Mouse (Mus musculus) C2C12 (cell line): ENCODE results near the gene Car9. TPM values are rescaled to one million over a fixed set of nuclear protein-coding genes. Genes with fewer than 3 reads are reported as not detected.

ENCODE experiments used
- H3K27me3 ChIP-seq: one replicate; pipeline ENCODE4 v1.6.1; 2011; ENCODE audit not compliant: control insufficient read depth, insufficient read depth, insufficient read length
- H3K36me3 ChIP-seq: one replicate; pipeline ENCODE4 v1.6.1; 2011; ENCODE audit not compliant: control insufficient read depth, insufficient read depth
- H3K4me3 ChIP-seq: one replicate; pipeline ENCODE4 v1.5.1; 2011; ENCODE audit warnings: mild to moderate bottlenecking, control low read depth; ENCODE audit not compliant: poor library complexity, insufficient read depth, severe bottlenecking
- H3K79me2 ChIP-seq: one replicate; pipeline ENCODE4 v1.6.1; 2011; ENCODE audit not compliant: control insufficient read depth, insufficient read depth
- H3K79me3 ChIP-seq: one replicate; pipeline ENCODE4 v1.6.1; 2011; ENCODE audit warnings: low read depth, control low read depth
- H3ac ChIP-seq: one replicate; pipeline ENCODE3; 2011; ENCODE audit warnings: low read depth; ENCODE audit not compliant: control insufficient read depth, insufficient read length
- CEBPB ChIP-seq: IDR thresholded peaks from one replicate; pipeline ENCODE4 v1.6.1; 2011; ENCODE audit warnings: low read depth, mild to moderate bottlenecking, control low read depth, moderate library complexity
- CTCF ChIP-seq: IDR thresholded peaks from one replicate; pipeline ENCODE4 v1.5.1; 2011; ENCODE audit not compliant: control insufficient read depth, insufficient read depth, insufficient read length
- FOSL1 ChIP-seq: IDR thresholded peaks from one replicate; pipeline ENCODE4 v1.8.0; 2011; ENCODE audit warnings: mild to moderate bottlenecking, low read length; ENCODE audit not compliant: poor library complexity, insufficient read depth, severe bottlenecking
- MAX ChIP-seq: IDR thresholded peaks from one replicate; pipeline ENCODE4 v1.6.1; 2011; ENCODE audit warnings: mild to moderate bottlenecking, control low read depth
- MYOD1 ChIP-seq: IDR thresholded peaks from one replicate; pipeline ENCODE4 v1.6.1; 2011; ENCODE audit warnings: low read depth; ENCODE audit not compliant: control insufficient read depth, insufficient read length
- MYOG ChIP-seq: IDR thresholded peaks from one replicate; pipeline ENCODE4 v1.6.1; 2011; ENCODE audit not compliant: control insufficient read depth, insufficient read length; ENCODE audit errors: extremely low read depth
- USF1 ChIP-seq: IDR thresholded peaks from one replicate; pipeline ENCODE4 v1.6.1; 2011; ENCODE audit warnings: low read depth, mild to moderate bottlenecking, control low read depth, moderate library complexity
- polyA plus RNA-seq: library from polyadenylated mRNA; unstranded; fragments of >200 nt; fragmentation: generic; extraction: Trizol; gene quantifications from one replicate; pipeline ENCODE4 v1.2.1, GENCODE M21; 2012; ENCODE audit warnings: missing spikeins

Gene Car9
- polyA plus RNA-seq, 1 experiment, result 0.67 TPM

GRCm38 (mm10) chr4:43561997-43562768 lies 55.4 kb downstream of the Car9 start, which contains the start of the genes Creb3 and Tln1:
TSS of gene Creb3 (plus strand) at chr4:43562332.
TSS of gene Tln1 (minus strand) at chr4:43562691.
- H3K79me2 ChIP-seq, result peaks cover 62% of the 10 kb centered on the region
- peak within 1 kb of the TSS; percentile 86 for H3ac ChIP-seq
- H3K79me3 ChIP-seq, result peaks cover 43% of the 10 kb centered on the region
- H3K36me3 ChIP-seq, result peaks cover 27% of the 10 kb centered on the region
- H3K27me3 ChIP-seq, result no peaks in the 10 kb centered on the region
- TF ChIP-seq FOSL1, result no peak
- TF ChIP-seq MYOG, result no peak
- TF ChIP-seq CEBPB, result no peak
- no peak for TF ChIP-seq USF1
- no peak for TF ChIP-seq CTCF
- TF ChIP-seq MYOD1, result no peak
- TF ChIP-seq MAX, result no peak
- peak within 1 kb of the TSS; percentile 86 for H3K4me3 ChIP-seq

- no peaks in the 10 kb centered on the region for H3K27me3 ChIP-seq
- peak overlapping the region; percentile 86 for H3ac ChIP-seq
- H3K4me3 ChIP-seq, result peak overlapping the region; percentile 86
- peaks cover 33% of the 10 kb centered on the region for H3K36me3 ChIP-seq
- H3K79me2 ChIP-seq, result peaks cover 54% of the 10 kb centered on the region
- peaks cover 35% of the 10 kb centered on the region for H3K79me3 ChIP-seq
- TF ChIP-seq USF1, result no peak
- TF ChIP-seq FOSL1, result no peak
- no peak for TF ChIP-seq MAX
- TF ChIP-seq CTCF, result no peak
- TF ChIP-seq MYOG, result no peak
- TF ChIP-seq MYOD1, result no peak
Observed at GRCm38 (mm10) chr4:43562769-43563600, 56.2 kb downstream of the Car9 start.

Other genes with a start within 250 kb of the Car9 start
- 0.04 TPM for gene Atp8b5, start 239.8 kb upstream of the Car9 start, polyA plus RNA-seq
- 18.8 TPM for gene Rusc2, start 125.0 kb upstream of the Car9 start, polyA plus RNA-seq
- 0.06 TPM for gene Fam166b, start 77.8 kb upstream of the Car9 start, polyA plus RNA-seq
- 28.9 TPM for gene Tesk1, start 65.0 kb upstream of the Car9 start, polyA plus RNA-seq
- 1.5 TPM for gene Cd72, start 52.3 kb upstream of the Car9 start, polyA plus RNA-seq
- not detected for gene Sit1, start 23.2 kb upstream of the Car9 start, polyA plus RNA-seq
- gene Ccdc107, start 14.1 kb upstream of the Car9 start, polyA plus RNA-seq, result 58.9 TPM
- 11.7 TPM for gene Arhgef39, start 7.3 kb upstream of the Car9 start, polyA plus RNA-seq
- gene Tpm2, start 16.8 kb downstream of the Car9 start, polyA plus RNA-seq, result 622 TPM
- 52.4 TPM for gene Creb3, start 55.4 kb downstream of the Car9 start, polyA plus RNA-seq
- 158 TPM for gene Tln1, start 55.7 kb downstream of the Car9 start, polyA plus RNA-seq
- 22.6 TPM for gene Rgp1, start 71.7 kb downstream of the Car9 start, polyA plus RNA-seq
- 6.0 TPM for gene Gba2, start 71.9 kb downstream of the Car9 start, polyA plus RNA-seq
- not detected for gene Msmp, start 77.5 kb downstream of the Car9 start, polyA plus RNA-seq
- gene Npr2, start 125.0 kb downstream of the Car9 start, polyA plus RNA-seq, result 7.3 TPM
- gene Spag8, start 146.6 kb downstream of the Car9 start, polyA plus RNA-seq, result 0.04 TPM
- gene Hint2, start 149.5 kb downstream of the Car9 start, polyA plus RNA-seq, result 48.0 TPM
- 0.16 TPM for gene Tmem8b, start 162.0 kb downstream of the Car9 start, polyA plus RNA-seq
- 1.4 TPM for gene Fam221b, start 162.2 kb downstream of the Car9 start, polyA plus RNA-seq
- gene Olfr70, start 193.8 kb downstream of the Car9 start, polyA plus RNA-seq, result not detected
- not detected for gene Olfr71, start 203.3 kb downstream of the Car9 start, polyA plus RNA-seq
- gene Hrct1, start 220.2 kb downstream of the Car9 start, polyA plus RNA-seq, result 5.0 TPM
- 0.11 TPM for gene Spaar, start 223.1 kb downstream of the Car9 start, polyA plus RNA-seq